45 mouse cellular contexts compared by ENCODE assay signal in genomic region chrX:57215495-57215894, GRCm38 (mm10). TPM values are rescaled to one million over a fixed set of nuclear protein-coding genes. Genes with fewer than 3 reads are reported as not detected.
"Had no signal": no experiment of that assay in that cellular context is flagged by ENCODE, and none has a peak within 500 bp of the region (broad histone marks: within the 10 kb centered on the region; RNA-seq: fewer than 3 reads in every experiment).

No protein-coding gene starts in this region.

- H3K27me3 ChIP-seq: limb, embryonic 12.5 days; limb, embryonic 13.5 days; limb, embryonic 15.5 days; liver, embryonic 12.5 days; liver, embryonic 13.5 days; liver, embryonic 15.5 days; lung, embryonic 15.5 days; midbrain, embryonic 12.5 days; midbrain, embryonic 13.5 days; midbrain, embryonic 15.5 days; neural tube, embryonic 12.5 days had no signal

- H3K9me3 ChIP-seq: limb, embryonic 10.5 days; limb, embryonic 12.5 days; limb, embryonic 13.5 days; limb, embryonic 15.5 days; liver, embryonic 12.5 days; liver, embryonic 13.5 days; liver, embryonic 15.5 days; lung, embryonic 15.5 days; megakaryocyte, embryonic 14.5 days; midbrain, embryonic 10.5 days; midbrain, embryonic 12.5 days; midbrain, embryonic 13.5 days; midbrain, embryonic 15.5 days; neural tube, embryonic 12.5 days had no signal

- H3K9ac ChIP-seq: limb, embryonic 12.5 days; limb, embryonic 13.5 days; limb, embryonic 15.5 days; liver, embryonic 12.5 days; liver, embryonic 13.5 days; liver, embryonic 14.5 days; liver, embryonic 15.5 days; liver, postnatal 0 days; lung, embryonic 14.5 days; lung, embryonic 15.5 days; midbrain, embryonic 12.5 days; midbrain, embryonic 13.5 days; midbrain, embryonic 15.5 days; neural tube, embryonic 12.5 days had no signal

- H3K27ac ChIP-seq: limb, embryonic 10.5 days; limb, embryonic 12.5 days; limb, embryonic 13.5 days; limb, embryonic 15.5 days; liver, embryonic 12.5 days; liver, embryonic 13.5 days; liver, embryonic 14.5 days; liver, embryonic 15.5 days; lung, embryonic 15.5 days; macrophage; midbrain, embryonic 10.5 days; midbrain, embryonic 12.5 days; midbrain, embryonic 13.5 days; midbrain, embryonic 15.5 days; neural tube, embryonic 12.5 days had no signal

- ATAC-seq: liver, embryonic 12.5 days; liver, postnatal 0 days; lung, postnatal 0 days; midbrain, embryonic 13.5 days; midbrain, embryonic 15.5 days; midbrain, embryonic 16.5 days had no signal

- H3K4me3 ChIP-seq: limb, embryonic 10.5 days; limb, embryonic 12.5 days; limb, embryonic 13.5 days; limb, embryonic 15.5 days; liver, embryonic 12.5 days; liver, embryonic 13.5 days; liver, embryonic 15.5 days; lung, embryonic 15.5 days; megakaryocyte, embryonic 14.5 days; midbrain, embryonic 10.5 days; midbrain, embryonic 12.5 days; midbrain, embryonic 13.5 days; midbrain, embryonic 15.5 days; myocyte; neural tube, embryonic 12.5 days had no signal

- H3K4me2 ChIP-seq: limb, embryonic 12.5 days; limb, embryonic 13.5 days; limb, embryonic 15.5 days; liver, embryonic 12.5 days; liver, embryonic 13.5 days; liver, embryonic 15.5 days; lung, embryonic 14.5 days; lung, embryonic 15.5 days; midbrain, embryonic 11.5 days; midbrain, embryonic 12.5 days; midbrain, embryonic 13.5 days; midbrain, embryonic 15.5 days; neural tube, embryonic 12.5 days had no signal

- H3K4me1 ChIP-seq: limb, embryonic 10.5 days; limb, embryonic 12.5 days; limb, embryonic 13.5 days; limb, embryonic 15.5 days; liver, embryonic 12.5 days; liver, embryonic 13.5 days; liver, embryonic 15.5 days; lung, embryonic 15.5 days; megakaryocyte, embryonic 14.5 days; midbrain, embryonic 10.5 days; midbrain, embryonic 12.5 days; midbrain, embryonic 13.5 days; midbrain, embryonic 15.5 days; neural tube, embryonic 12.5 days had no signal

- DNase-seq: left cerebral cortex, postnatal 4 days; liver; liver, embryonic 13.5 days; liver, postnatal 0 days; lung, adult 18-20 months; lung, adult 2 months; lung, embryonic 14.5 days; lung, postnatal 10 days; lung, postnatal 14 days; lung, postnatal 36 days; lung, postnatal 4 days; midbrain, embryonic 14.5 days had no signal

- H3K36me3 ChIP-seq: limb, embryonic 10.5 days; limb, embryonic 12.5 days; limb, embryonic 13.5 days; limb, embryonic 15.5 days; liver, embryonic 12.5 days; liver, embryonic 13.5 days; liver, embryonic 15.5 days; lung, embryonic 15.5 days; midbrain, embryonic 10.5 days; midbrain, embryonic 12.5 days; midbrain, embryonic 13.5 days; midbrain, embryonic 15.5 days; neural tube, embryonic 12.5 days had no signal

RNA-seq across cellular contexts. Expression of gene Cd40lg, which starts 3.6 kb away (rescaled TPM):
- total RNA-seq: left cerebral cortex, adult 8-10 months; left cerebral cortex, postnatal 10 days; left cerebral cortex, postnatal 14 days; left cerebral cortex, postnatal 25 days; left cerebral cortex, postnatal 36 days; left cerebral cortex, postnatal 4 days; megakaryocyte progenitor cell, adult 5-6 weeks; megakaryocyte-erythroid progenitor cell, adult 5-6 weeks; midbrain, postnatal 0 days; monocyte, adult 5-6 weeks had no signal
- polyA plus RNA-seq: limb, embryonic 10.5 days; limb, embryonic 11.5 days; limb, embryonic 12.5 days; limb, embryonic 13.5 days; limb, embryonic 14.5 days; limb, embryonic 15.5 days; liver, embryonic 12.5 days; liver, embryonic 13.5 days; liver, embryonic 14.5 days; liver, embryonic 15.5 days; liver, embryonic 16.5 days; liver, postnatal 0 days; lung, embryonic 14.5 days; lung, embryonic 15.5 days; lung, embryonic 16.5 days; lung, postnatal 0 days; macrophage; midbrain, embryonic 10.5 days; midbrain, embryonic 11.5 days; midbrain, embryonic 12.5 days; midbrain, embryonic 13.5 days; midbrain, embryonic 14.5 days; midbrain, embryonic 15.5 days; midbrain, embryonic 16.5 days; midbrain, postnatal 0 days; myocyte; neural tube, embryonic 11.5 days; neural tube, embryonic 12.5 days had no signal
